Mouse (Mus musculus) heart, adult 2 months (tissue): ENCODE data around the gene Plch2. TPM values are rescaled to one million over a fixed set of nuclear protein-coding genes. Genes with fewer than 3 reads are reported as not detected.
"Not testable (repeated sequence)": the region's sequence is repeated elsewhere in the genome, so short reads cannot be mapped to it uniquely, and the experiment has no call there.

Source experiments
- DNase-seq, 2 experiments: peaks; one replicate each; pipeline ENCODE4 v3.0.0; 2021
- H3K27ac ChIP-seq: fragments of 200-600 bp; 2 replicates; pipeline ENCODE4 v1.8.1; 2022
- H3K27me3 ChIP-seq: fragments of 200-500 bp; 2 replicates; pipeline ENCODE4 v1.6.1; 2012; ENCODE audit warnings: mild to moderate bottlenecking, low read length, inconsistent platforms, mixed read lengths; ENCODE audit not compliant: control insufficient read depth, insufficient read depth
- H3K36me3 ChIP-seq: fragments of 200-500 bp; 2 replicates; pipeline ENCODE4 v1.6.1; 2012; ENCODE audit warnings: low read length, inconsistent platforms; ENCODE audit not compliant: control insufficient read depth, insufficient read depth
- H3K4me1 ChIP-seq: fragments of 200-500 bp; 2 replicates; pipeline ENCODE4 v1.6.1; 2011; ENCODE audit warnings: low read length; ENCODE audit not compliant: control insufficient read depth, insufficient read depth
- H3K4me3 ChIP-seq: fragments of 200-600 bp; 2 replicates; pipeline ENCODE4 v1.8.1; 2022
- H3K79me2 ChIP-seq: fragments of 200-500 bp; replicated peaks from 2 replicates; pipeline ENCODE4 v1.6.1; 2012; ENCODE audit warnings: mild to moderate bottlenecking, inconsistent platforms, low read length, moderate library complexity, mixed read lengths; ENCODE audit not compliant: control insufficient read depth, insufficient read depth
- H3K9ac ChIP-seq: fragments of 200-500 bp; 2 replicates; pipeline ENCODE4 v1.6.1; 2012; ENCODE audit warnings: low read depth, mild to moderate bottlenecking, control low read depth, inconsistent platforms, low read length, mixed read lengths
- CTCF ChIP-seq: fragments of 200-600 bp; IDR thresholded peaks from 2 replicates; pipeline ENCODE4 v1.8.1; 2022; ENCODE audit warnings: antibody characterized with exemption, mild to moderate bottlenecking, moderate library complexity
- EP300 ChIP-seq: fragments of 200-500 bp; IDR thresholded peaks from 2 replicates; pipeline ENCODE4 v1.6.1; 2011; ENCODE audit warnings: low read depth, low read length, control low read depth; ENCODE audit not compliant: insufficient read depth
- POLR2A ChIP-seq: fragments of 200-500 bp; IDR thresholded peaks from 2 replicates; pipeline ENCODE4 v1.6.1; 2011; ENCODE audit warnings: mild to moderate bottlenecking, low read depth, low read length, control low read depth; ENCODE audit not compliant: insufficient read depth
- WGBS: fragments of 180-500 bp; shearing (Covaris S2); methylation state at CpG from one replicate; pipeline ENCODE4 v1.1.7; 2018; 5-methylcytosine and 5-hydroxymethylcytosine counted together
- intact Hi-C: fragments of 180-260 bp; cut with DNase I; formaldehyde crosslinking; loops from one replicate; pipeline ENCODE4 v1.15.1; 2025
- polyA plus RNA-seq: library from polyadenylated mRNA; depleted of rRNA; stranded (reverse); fragments of >200 nt; gene quantifications from 2 replicates; pipeline ENCODE4 v1.2.3, GENCODE M21; 2012
- total RNA-seq, 2 experiments: library from RNA; stranded (reverse); gene quantifications; 2 replicates each; pipeline ENCODE4 v1.2.3; 2021

Gene Plch2
- total and polyA plus RNA-seq, 3 experiments = 1.1 TPM; not detected in 2

- WGBS = under 1% methylated on average over 84 of the region's 85 CpGs
- intact Hi-C loops = no loop called here
- Histone ChIP-seq H3K27me3 (no peaks in the 10 kb centered on the region), H3K27ac (peak within 1 kb of the TSS; percentile 91), H3K4me3 (peak within 1 kb of the TSS; percentile 98), H3K36me3 (no peaks in the 10 kb centered on the region), H3K4me1 (peaks cover 17% of the 10 kb centered on the region), H3K79me2 (peaks cover 8% of the 10 kb centered on the region), H3K9ac (peak within 1 kb of the TSS; percentile 88)
- DNase-seq = peak; percentile 99 to 100
- TF ChIP-seq CTCF = no peak
- TF ChIP-seq EP300 = 0 out of 2 replicates have a peak, but pooled peaks have one; percentile 54
- TF ChIP-seq POLR2A = peak; percentile 62
Observed at GRCm38 (mm10) chr4:155086108-155087024, 29.8 kb upstream of the Plch2 start, which contains the start of the genes Rer1 and Morn1. TSS of gene Rer1 (minus strand) at chr4:155086382. TSS of gene Morn1 (plus strand) at chr4:155086577.

GRCm38 (mm10) chr4:155085206-155086107 lies 28.9 kb upstream of the Plch2 start:
- Histone ChIP-seq H3K4me1 (peaks cover 17% of the 10 kb centered on the region), H3K4me3 (peak overlapping the region; percentile 75), H3K9ac (peak overlapping the region; percentile 88), H3K36me3 (no peaks in the 10 kb centered on the region), H3K79me2 (peaks cover 8% of the 10 kb centered on the region), H3K27me3 (no peaks in the 10 kb centered on the region), H3K27ac (peak overlapping the region; percentile 91)
- no peak for TF ChIP-seq POLR2A
- TF ChIP-seq EP300 = no peak
- TF ChIP-seq CTCF = no peak
- 4% methylated on average over 35 of the region's 35 CpGs for WGBS
- no peak for DNase-seq
- intact Hi-C loops = no loop called here

GRCm38 (mm10) chr4:155084351-155084750 lies 27.8 kb upstream of the Plch2 start:
- Histone ChIP-seq H3K36me3 (no peaks in the 10 kb centered on the region), H3K4me3 (no peak overlapping the region), H3K4me1 (peaks cover 17% of the 10 kb centered on the region), H3K27me3 (no peaks in the 10 kb centered on the region), H3K79me2 (peaks cover 8% of the 10 kb centered on the region), H3K27ac (no peak overlapping the region), H3K9ac (0 out of 2 replicates have a peak overlapping the region, but pooled peaks have one; percentile 14)
- WGBS = 72% methylated on average over 7 of the region's 7 CpGs
- TF ChIP-seq POLR2A = no peak
- no peak for TF ChIP-seq CTCF
- no peak for TF ChIP-seq EP300
- intact Hi-C loops = no loop called here
- no peak for DNase-seq

- intact Hi-C loops = no loop called here
- H3K79me2 ChIP-seq = peaks cover 8% of the 10 kb centered on the region
- H3K4me1 ChIP-seq = peaks cover 17% of the 10 kb centered on the region
- H3K27me3 ChIP-seq = no peaks in the 10 kb centered on the region
- TF ChIP-seq CTCF = no peak
- no peak for TF ChIP-seq POLR2A
- no peak for TF ChIP-seq EP300
- 82% methylated on average over 4 of the region's 4 CpGs for WGBS
- H3K9ac ChIP-seq = no peak overlapping the region
- no peak for DNase-seq
- no peaks in the 10 kb centered on the region for H3K36me3 ChIP-seq
- no peak overlapping the region for H3K4me3 ChIP-seq
- H3K27ac ChIP-seq = no peak overlapping the region
Observed at GRCm38 (mm10) chr4:155083553-155083952, 27.0 kb upstream of the Plch2 start.

- WGBS = 86% methylated on average over 6 of the region's 6 CpGs
Observed at GRCm38 (mm10) chr4:155079666-155080065, 23.1 kb upstream of the Plch2 start.

GRCm38 (mm10) chr4:155078808-155079207 lies 22.2 kb upstream of the Plch2 start:
- DNase-seq, H3K36me3 ChIP-seq, H3K9ac ChIP-seq, H3K79me2 ChIP-seq, intact Hi-C loops, H3K27ac ChIP-seq, H3K4me3 ChIP-seq, H3K4me1 ChIP-seq, H3K27me3 ChIP-seq: not testable (repeated sequence)
- 80% methylated on average over 10 of the region's 10 CpGs for WGBS

More at GRCm38 (mm10) chr4:155079666-155080065, 23.1 kb upstream of the Plch2 start:
- TF ChIP-seq POLR2A (no peak), EP300 (no peak), CTCF (no peak)
- Histone ChIP-seq H3K4me3 (no peak overlapping the region), H3K27me3 (no peaks in the 10 kb centered on the region), H3K79me2 (peaks cover 3% of the 10 kb centered on the region), H3K9ac (no peak overlapping the region), H3K27ac (no peak overlapping the region), H3K4me1 (peaks cover 10% of the 10 kb centered on the region), H3K36me3 (no peaks in the 10 kb centered on the region)
- intact Hi-C loops = no loop called here
- DNase-seq = no peak
